Mouse (Mus musculus) small intestine, adult 2 months (tissue): ENCODE measurements around the gene Zfp992. TPM values are rescaled to one million over a fixed set of nuclear protein-coding genes. Genes with fewer than 3 reads are reported as not detected.
"Not testable (repeated sequence)": the region's sequence is repeated elsewhere in the genome, so short reads cannot be mapped to it uniquely, and the experiment has no call there.

Source experiments
- H3K27ac ChIP-seq: fragments of 200-500 bp; 2 replicates; pipeline ENCODE4 v1.5.1; 2012; ENCODE audit warnings: low read depth, low read length, control low read depth, inconsistent platforms; ENCODE audit not compliant: insufficient read depth
- H3K27me3 ChIP-seq: fragments of 200-500 bp; 2 replicates; pipeline ENCODE4 v1.6.1; 2012; ENCODE audit warnings: mild to moderate bottlenecking, moderate library complexity, low read length, inconsistent platforms; ENCODE audit not compliant: control insufficient read depth, insufficient read depth
- H3K36me3 ChIP-seq: fragments of 200-500 bp; 2 replicates; pipeline ENCODE4 v1.6.1; 2012; ENCODE audit warnings: mild to moderate bottlenecking, low read length, control low read depth, inconsistent platforms; ENCODE audit not compliant: control insufficient read depth, insufficient read depth
- H3K4me1 ChIP-seq: fragments of 200-500 bp; 2 replicates; pipeline ENCODE4 v1.6.1; 2012; ENCODE audit warnings: low read length, inconsistent platforms, mixed read lengths; ENCODE audit not compliant: control insufficient read depth, insufficient read depth, insufficient read length
- H3K4me3 ChIP-seq: fragments of 200-500 bp; 2 replicates; pipeline ENCODE4 v1.5.1; 2012; ENCODE audit warnings: low read depth, mild to moderate bottlenecking, control low read depth, inconsistent platforms, low read length, moderate library complexity
- WGBS: fragments of 180-500 bp; shearing (Covaris S2); methylation state at CpG from one replicate; pipeline ENCODE4 v1.1.7; 2018; 5-methylcytosine and 5-hydroxymethylcytosine counted together
- polyA plus RNA-seq: library from polyadenylated mRNA; depleted of rRNA; stranded (reverse); fragments of >200 nt; gene quantifications from 2 replicates; pipeline ENCODE4 v1.2.3, GENCODE M21; 2012; rRNA removed

Zfp992 gene
- polyA plus RNA-seq: 0.04 and 0.11 TPM in 2 replicates

DNA sequence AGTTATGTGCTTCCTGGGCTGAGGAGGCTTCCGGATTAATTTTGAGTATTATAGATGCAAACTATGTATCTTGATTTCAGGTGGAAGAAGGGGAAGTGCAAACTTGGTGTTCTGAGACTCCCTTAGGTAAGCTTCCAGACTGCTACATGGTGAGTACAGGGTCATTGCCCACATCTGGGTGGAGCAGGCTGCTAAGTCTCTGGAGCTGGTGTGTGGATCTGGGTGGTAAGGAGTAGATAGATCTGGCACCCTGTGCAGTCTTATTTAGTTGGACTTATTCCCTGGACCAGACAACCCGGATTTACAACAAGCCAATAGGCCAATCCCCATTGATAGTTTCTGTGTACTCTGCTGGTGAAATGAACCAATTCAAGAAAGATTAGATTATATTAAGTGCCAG lies at the start of gene Zfp992:
Gene Zfp992, plus strand, starts transcription at position 74 of the 400 bp plus-strand sequence.
- H3K27ac ChIP-seq, H3K4me1 ChIP-seq, H3K27me3 ChIP-seq, H3K36me3 ChIP-seq, H3K4me3 ChIP-seq: not testable (repeated sequence)
- WGBS: 88% methylated on average over 2 of the region's 2 CpGs

DNA sequence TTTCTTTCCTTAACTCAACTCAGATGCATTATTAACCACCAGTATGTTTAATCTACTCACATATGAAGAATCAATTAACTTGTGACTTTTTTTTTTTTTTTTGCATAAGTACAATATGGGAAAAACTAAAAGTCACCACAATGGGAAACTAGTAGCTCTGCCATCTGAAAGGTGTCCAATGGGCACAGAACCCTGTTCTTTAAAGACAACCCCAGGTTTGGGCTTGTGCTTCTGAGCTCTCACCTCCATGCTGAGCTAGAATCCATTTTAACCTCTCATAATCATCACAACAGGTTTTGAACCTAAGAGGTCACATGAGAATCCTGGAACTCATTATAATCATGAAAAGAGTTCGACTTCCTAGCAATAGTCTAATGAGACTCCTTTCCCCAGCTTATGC lies 19.4 kb upstream of the Zfp992 start:
- WGBS: 0% methylated on average over 1 of the region's 1 CpGs
- H3K4me3 ChIP-seq, H3K36me3 ChIP-seq, H3K4me1 ChIP-seq, H3K27ac ChIP-seq, H3K27me3 ChIP-seq: not testable (repeated sequence)

GRCm38 (mm10) chr4:146430876-146431275 lies 17.9 kb upstream of the Zfp992 start:
- not testable (repeated sequence) for H3K4me1 ChIP-seq, H3K36me3 ChIP-seq, H3K27me3 ChIP-seq, H3K4me3 ChIP-seq, H3K27ac ChIP-seq
- WGBS: 63% methylated on average over 2 of the region's 2 CpGs

DNA sequence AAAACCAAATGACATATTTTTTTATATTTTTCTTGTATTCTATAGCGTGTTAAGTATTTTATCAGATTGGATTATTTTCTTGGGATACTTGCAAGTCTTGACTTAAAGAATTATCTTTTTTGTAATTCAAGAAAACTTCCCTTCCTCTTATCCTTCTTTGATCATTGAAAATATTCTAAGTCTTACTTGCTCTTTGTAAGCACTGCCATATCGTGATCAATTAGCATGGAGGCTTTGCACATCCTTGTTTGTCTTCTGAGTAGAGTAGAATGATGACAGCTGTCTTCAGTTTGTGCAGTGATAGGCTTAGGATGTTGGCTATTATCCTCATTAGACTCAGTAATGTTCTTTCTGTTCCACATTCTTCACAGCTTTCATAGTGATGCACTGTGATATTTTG lies 13.3 kb upstream of the Zfp992 start:
- H3K27ac ChIP-seq, H3K27me3 ChIP-seq, H3K4me3 ChIP-seq, H3K4me1 ChIP-seq, H3K36me3 ChIP-seq: not testable (repeated sequence)
- 82% methylated on average over 2 of the region's 2 CpGs for WGBS

DNA sequence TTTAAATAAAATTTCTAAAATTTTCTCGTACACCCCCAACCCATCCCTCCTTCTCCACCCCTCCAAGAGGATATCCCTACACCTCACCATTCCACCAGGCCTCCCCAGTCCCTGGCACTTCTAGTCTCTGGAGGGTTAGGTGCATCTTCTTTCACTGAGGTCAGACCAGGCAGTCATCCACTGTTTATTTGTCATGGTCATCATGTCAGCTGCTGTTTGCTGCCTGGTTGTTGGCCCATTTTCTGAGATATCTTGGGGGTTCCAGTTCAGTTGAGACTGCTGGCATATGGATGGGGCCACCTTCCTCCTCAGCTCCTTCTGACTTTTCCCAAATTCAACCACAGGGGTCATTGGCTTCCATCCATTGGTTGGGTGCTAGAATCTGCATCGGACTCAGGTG lies 11.6 kb upstream of the Zfp992 start:
- not testable (repeated sequence) for H3K4me1 ChIP-seq, H3K27ac ChIP-seq, H3K36me3 ChIP-seq, H3K4me3 ChIP-seq, H3K27me3 ChIP-seq
- WGBS: 87% methylated on average over 1 of the region's 2 CpGs

DNA sequence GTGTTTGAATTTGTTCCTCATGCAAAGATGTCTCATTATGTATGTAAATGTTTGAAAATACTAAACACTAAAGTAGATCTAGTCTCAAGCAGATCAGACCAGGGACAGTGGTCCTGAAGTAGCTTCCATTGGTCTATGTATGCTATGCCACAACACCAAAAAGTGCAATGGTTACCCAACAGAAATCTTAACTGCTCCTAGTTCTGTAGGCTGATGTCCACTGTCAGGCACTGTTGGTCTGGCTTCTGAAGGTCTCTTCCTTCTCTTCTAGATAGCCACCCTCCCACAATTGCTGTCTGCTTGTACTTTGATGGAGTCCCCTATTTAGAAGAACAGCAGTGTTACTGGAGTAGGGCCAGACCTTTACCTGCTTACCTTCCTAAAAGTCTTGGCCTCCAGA lies 4.5 kb upstream of the Zfp992 start:
- not testable (repeated sequence) for H3K4me3 ChIP-seq, H3K27ac ChIP-seq, H3K4me1 ChIP-seq, H3K27me3 ChIP-seq, H3K36me3 ChIP-seq

GRCm38 (mm10) chr4:146445121-146445520 lies 3.7 kb upstream of the Zfp992 start:
- not testable (repeated sequence) for H3K27me3 ChIP-seq

GRCm38 (mm10) chr4:146446135-146446534 lies 2.7 kb upstream of the Zfp992 start:
- WGBS: 75% methylated on average over 4 of the region's 4 CpGs
- not testable (repeated sequence) for H3K27me3 ChIP-seq, H3K36me3 ChIP-seq, H3K4me3 ChIP-seq, H3K27ac ChIP-seq, H3K4me1 ChIP-seq

More at GRCm38 (mm10) chr4:146445121-146445520, 3.7 kb upstream of the Zfp992 start:
- H3K27ac ChIP-seq, H3K4me1 ChIP-seq, H3K36me3 ChIP-seq, H3K4me3 ChIP-seq: not testable (repeated sequence)

DNA sequence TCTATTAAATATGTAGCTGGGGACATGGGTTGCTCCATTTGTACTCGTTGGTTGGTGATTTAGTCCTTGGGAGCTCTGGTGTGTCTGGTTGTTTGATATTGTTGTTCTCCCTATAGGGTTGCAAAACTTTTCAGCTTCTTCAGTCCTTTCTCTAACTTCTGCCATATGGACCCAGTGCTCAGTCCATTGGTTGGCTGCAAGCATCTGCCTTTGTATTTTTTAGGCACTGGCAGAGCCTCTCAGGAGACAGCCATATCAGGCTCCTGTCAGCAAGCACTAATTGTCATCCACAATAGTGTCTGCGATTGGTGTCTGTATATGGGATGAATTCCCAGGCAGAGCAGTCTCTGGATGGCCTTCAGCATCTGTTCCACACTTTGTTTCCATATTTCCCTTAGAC lies 1.8 kb upstream of the Zfp992 start:
- not testable (repeated sequence) for H3K4me3 ChIP-seq, H3K4me1 ChIP-seq, H3K36me3 ChIP-seq, H3K27ac ChIP-seq, H3K27me3 ChIP-seq
- WGBS: 88% methylated on average over 2 of the region's 2 CpGs

GRCm38 (mm10) chr4:146449711-146450110 lies 888 bp downstream of the Zfp992 start:
- WGBS: 82% methylated on average over 5 of the region's 5 CpGs

GRCm38 (mm10) chr4:146452576-146452975 lies 3.8 kb downstream of the Zfp992 start:
- not testable (repeated sequence) for H3K4me1 ChIP-seq, H3K27me3 ChIP-seq, H3K4me3 ChIP-seq, H3K36me3 ChIP-seq, H3K27ac ChIP-seq
- WGBS: 77% methylated on average over 2 of the region's 2 CpGs

More at GRCm38 (mm10) chr4:146449711-146450110, 888 bp downstream of the Zfp992 start:
- H3K4me1 ChIP-seq, H3K27me3 ChIP-seq, H3K27ac ChIP-seq, H3K36me3 ChIP-seq, H3K4me3 ChIP-seq: not testable (repeated sequence)

GRCm38 (mm10) chr4:146454170-146454569 lies 5.3 kb downstream of the Zfp992 start:
- not testable (repeated sequence) for H3K4me1 ChIP-seq, H3K36me3 ChIP-seq, H3K27me3 ChIP-seq, H3K4me3 ChIP-seq, H3K27ac ChIP-seq
- WGBS: 53% methylated on average over 1 of the region's 1 CpGs
